Mouse (Mus musculus) kidney, postnatal 10 days (tissue): ENCODE results near the gene C3ar1.

Experiments used
- DNase-seq: peaks from one replicate; pipeline ENCODE4 v3.0.0; 2021; ENCODE audit warnings: mixed read lengths

Gene C3ar1

GRCm38 (mm10) chr6:122855955-122856354 lies at the start of gene C3ar1:
C3ar1 (minus strand) TSS chr6:122856161.
- DNase-seq: no peak

GRCm38 (mm10) chr6:122892442-122893049 lies 36.6 kb upstream of the C3ar1 start:
- peak; percentile 79 for DNase-seq

- DNase-seq: no peak
Measured at GRCm38 (mm10) chr6:122889599-122889998, 33.6 kb upstream of the C3ar1 start.

- no peak for DNase-seq
Measured at GRCm38 (mm10) chr6:122883603-122884002, 27.6 kb upstream of the C3ar1 start.

GRCm38 (mm10) chr6:122881287-122881686 lies 25.3 kb upstream of the C3ar1 start:
- no peak for DNase-seq

GRCm38 (mm10) chr6:122879781-122880505 lies 24.0 kb upstream of the C3ar1 start:
- DNase-seq: no peak

GRCm38 (mm10) chr6:122879141-122879735 lies 23.3 kb upstream of the C3ar1 start:
- no peak for DNase-seq

- DNase-seq: no peak
Measured at GRCm38 (mm10) chr6:122874720-122875389, 18.9 kb upstream of the C3ar1 start.

GRCm38 (mm10) chr6:122873871-122874719 lies 18.1 kb upstream of the C3ar1 start, which contains the start of gene Necap1:
Necap1 (plus strand) TSS chr6:122874474.
- DNase-seq: peak; percentile 99

GRCm38 (mm10) chr6:122872800-122873199 lies 16.8 kb upstream of the C3ar1 start:
- no peak for DNase-seq

- DNase-seq: no peak
Measured at GRCm38 (mm10) chr6:122869846-122870245, 13.9 kb upstream of the C3ar1 start.

- DNase-seq: peak; percentile 26
Measured at GRCm38 (mm10) chr6:122867914-122868313, 12.0 kb upstream of the C3ar1 start.

- no peak for DNase-seq
Measured at GRCm38 (mm10) chr6:122862871-122863270, 6.9 kb upstream of the C3ar1 start.

- no peak for DNase-seq
Measured at GRCm38 (mm10) chr6:122862434-122862833, 6.5 kb upstream of the C3ar1 start.

GRCm38 (mm10) chr6:122854552-122854951 lies 1.4 kb downstream of the C3ar1 start:
- no peak for DNase-seq

- no peak for DNase-seq
Measured at GRCm38 (mm10) chr6:122852696-122853095, 3.3 kb downstream of the C3ar1 start.

- no peak for DNase-seq
Measured at GRCm38 (mm10) chr6:122843759-122844158, 12.2 kb downstream of the C3ar1 start.

- no peak for DNase-seq
Measured at GRCm38 (mm10) chr6:122837539-122837938, 18.4 kb downstream of the C3ar1 start.

GRCm38 (mm10) chr6:122836974-122837373 lies 19.0 kb downstream of the C3ar1 start:
- DNase-seq: no peak

- DNase-seq: peak; percentile 48
Measured at GRCm38 (mm10) chr6:122834365-122834764, 21.6 kb downstream of the C3ar1 start.

- DNase-seq: no peak
Measured at GRCm38 (mm10) chr6:122832880-122833279, 23.1 kb downstream of the C3ar1 start.

- DNase-seq: peak; percentile 46
Measured at GRCm38 (mm10) chr6:122828086-122828485, 27.9 kb downstream of the C3ar1 start.
